In the genomic region with DNA sequence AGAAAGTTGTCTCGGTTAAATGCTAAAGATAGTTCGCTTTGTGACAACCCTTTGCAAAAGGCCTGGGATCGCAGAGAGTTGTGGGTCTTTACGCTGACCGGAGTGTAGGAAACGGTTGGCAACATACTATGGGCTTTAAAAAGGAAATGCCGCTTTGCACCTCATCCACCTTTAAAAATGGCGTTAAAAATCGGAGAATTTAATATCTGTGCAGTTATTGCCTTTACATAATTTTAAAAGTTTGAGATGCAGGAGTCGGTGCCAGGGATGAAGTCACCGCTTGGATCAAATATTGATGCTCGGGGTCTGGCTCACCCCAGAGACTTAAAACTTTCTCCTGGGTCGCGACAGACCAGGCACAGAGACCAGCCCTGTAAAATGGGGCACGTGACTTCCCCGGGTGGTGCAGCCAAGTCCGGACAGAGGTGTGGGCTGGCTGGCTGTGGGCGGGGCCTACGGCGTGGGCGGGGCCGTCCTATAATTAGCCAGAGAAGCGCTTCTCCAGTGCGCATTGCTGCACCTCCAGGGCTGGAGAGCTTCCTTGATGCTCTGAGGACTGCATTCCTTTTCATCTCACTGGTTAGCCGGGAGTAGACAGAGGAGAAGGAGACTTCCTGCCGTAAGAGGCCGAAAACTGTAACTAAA, we compare ENCODE assay signal across 1 mouse cellular context.
A peak's percentile ranks its signal among the peaks of the same experiment; 100 is the strongest.
TF ChIP-seq lines count a peak whose summit lies in the region.

No protein-coding gene starts in this region.

TF ChIP-seq in MEL, 35 proteins besides CTCF, POLR2A, EP300 and RAD21 (continued from another document):
- TF ChIP-seq POLR2AphosphoS5 (IDR thresholded peaks at IDR 0.05; ENCODE audit: borderline replicate concordance, low read depth, low read length), result no peak
- TF ChIP-seq TBP (IDR thresholded peaks at IDR 0.05; ENCODE audit: low read depth, low read length), result 0 out of 2 replicates have a peak, but pooled peaks have one; percentile 45
- no peak for TF ChIP-seq CHD2 (IDR thresholded peaks at IDR 0.05; ENCODE audit: low read length)
- TF ChIP-seq JUND (IDR thresholded peaks at IDR 0.05; ENCODE audit: low read depth, low read length), result no peak
